Mouse (Mus musculus) ovary, postnatal 36 days (tissue): Measurements from ENCODE around the gene Tmtc3.
"Not testable (repeated sequence)": the region's sequence is repeated elsewhere in the genome, so short reads cannot be mapped to it uniquely, and the experiment has no call there.

Experiments used
- DNase-seq: peaks from one replicate; pipeline ENCODE4 v3.0.0; 2022; ENCODE audit warnings: low spot score, mixed read lengths

Gene Tmtc3

DNA sequence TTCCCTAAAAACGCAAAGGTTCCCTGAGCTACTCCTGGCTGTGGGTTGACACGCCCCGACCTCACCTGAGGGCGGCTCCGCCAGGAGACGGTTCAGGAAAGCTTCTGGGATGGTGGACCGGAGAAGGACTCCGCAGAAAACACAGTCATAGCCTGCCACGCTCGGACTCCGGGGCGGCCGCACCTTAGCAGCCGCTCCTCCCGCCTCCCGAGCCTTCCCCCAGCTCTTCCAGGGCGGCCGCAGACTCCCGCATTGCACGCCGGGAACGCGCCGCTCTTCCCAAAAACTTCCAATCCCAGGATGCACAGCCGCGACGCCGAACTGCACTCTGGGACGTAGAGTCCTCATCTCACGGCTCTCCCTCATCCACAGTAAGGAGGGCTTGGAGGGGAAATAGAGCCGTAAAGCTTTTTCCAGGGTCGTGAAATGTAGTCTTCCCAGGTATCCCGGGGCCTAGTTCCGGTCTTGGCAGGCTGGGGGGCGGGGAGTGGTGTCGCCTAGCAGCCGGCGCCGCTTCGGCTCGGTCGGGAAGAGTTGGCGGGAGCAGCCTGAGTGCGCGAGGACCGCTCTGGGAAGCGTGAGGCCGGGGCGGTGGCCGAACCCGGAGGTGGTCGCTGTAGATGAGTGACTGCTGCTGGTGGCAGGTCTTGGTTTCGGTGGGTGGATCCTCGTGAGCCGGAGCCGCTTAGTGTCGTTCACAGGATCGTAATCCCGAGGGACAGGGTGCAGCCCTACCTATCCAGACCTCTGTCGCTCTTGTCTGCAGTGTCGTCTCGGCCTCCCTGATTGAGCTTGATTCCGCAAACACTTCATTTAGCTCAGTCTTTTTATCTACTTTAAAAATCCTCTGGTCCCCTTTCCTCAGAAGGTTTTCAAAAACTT lies at the start of gene Tmtc3, which contains the start of gene Cep290:
Gene Tmtc3, minus strand, starts transcription at position 254 of the 882 bp plus-strand sequence.
Gene Cep290, plus strand, starts transcription at position 462 of the 882 bp plus-strand sequence.
- DNase-seq: peak; percentile 91

- DNase-seq: no peak
Measured at GRCm38 (mm10) chr10:100524499-100525390, 37.6 kb upstream of the Tmtc3 start.

GRCm38 (mm10) chr10:100522330-100522729 lies 35.2 kb upstream of the Tmtc3 start:
- DNase-seq: no peak

DNA sequence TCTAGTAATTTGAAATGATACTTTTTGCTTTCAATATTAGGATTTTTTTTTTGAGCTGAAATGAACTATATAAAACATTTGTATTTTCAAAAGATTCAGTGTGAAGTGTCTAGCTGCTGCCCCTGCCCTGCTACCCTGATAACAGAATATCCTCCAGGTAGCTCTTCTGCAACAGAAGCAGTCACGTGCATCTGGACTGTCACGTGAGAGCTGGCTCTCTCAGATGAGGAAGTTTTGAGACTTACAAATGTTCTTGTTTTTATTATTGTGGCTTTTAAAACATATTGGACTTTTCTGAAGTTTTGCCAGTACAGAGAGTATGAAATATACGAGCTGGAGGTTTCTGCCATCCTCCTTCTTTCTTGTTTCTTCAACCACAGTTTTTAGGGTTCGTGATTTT lies 34.5 kb upstream of the Tmtc3 start:
- no peak for DNase-seq

DNA sequence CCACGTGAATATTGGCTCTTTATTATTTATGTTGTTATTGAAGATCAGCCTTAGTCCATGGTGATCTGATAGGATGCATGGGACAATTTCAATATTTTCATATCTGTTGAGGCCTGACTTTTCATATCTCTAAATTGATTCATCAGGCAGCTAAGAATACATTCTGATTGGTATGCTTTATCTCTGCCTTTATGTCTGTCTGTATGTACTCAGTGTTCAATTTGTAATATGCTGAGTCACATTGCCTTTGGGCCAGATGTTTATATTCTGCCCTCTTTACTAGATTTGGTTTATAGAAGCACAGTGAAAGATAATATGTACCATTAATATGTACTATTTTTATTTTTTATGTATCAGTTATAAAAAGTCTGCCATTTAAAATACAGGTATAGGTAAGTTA lies 21.0 kb upstream of the Tmtc3 start:
- no peak for DNase-seq

DNA sequence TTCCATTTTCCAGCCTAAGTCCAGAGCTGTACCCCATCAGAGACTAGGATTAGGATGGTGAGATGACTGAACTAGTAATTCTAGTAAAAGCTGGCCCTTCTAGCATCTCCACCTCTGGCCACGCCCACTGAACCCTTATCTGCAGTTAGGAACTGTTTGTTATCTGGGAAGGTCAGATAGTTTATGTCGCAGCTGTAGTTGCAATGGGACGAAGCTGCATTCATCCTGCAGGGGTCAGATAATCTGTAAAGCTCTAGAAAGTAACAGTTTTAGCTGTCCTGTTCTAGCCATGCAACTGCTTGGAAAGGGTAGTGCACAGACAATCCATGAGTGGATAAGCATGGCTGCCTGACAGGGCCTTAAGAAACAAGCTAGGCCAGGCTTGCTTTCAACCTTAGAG lies 11.2 kb upstream of the Tmtc3 start:
- DNase-seq: no peak

DNA sequence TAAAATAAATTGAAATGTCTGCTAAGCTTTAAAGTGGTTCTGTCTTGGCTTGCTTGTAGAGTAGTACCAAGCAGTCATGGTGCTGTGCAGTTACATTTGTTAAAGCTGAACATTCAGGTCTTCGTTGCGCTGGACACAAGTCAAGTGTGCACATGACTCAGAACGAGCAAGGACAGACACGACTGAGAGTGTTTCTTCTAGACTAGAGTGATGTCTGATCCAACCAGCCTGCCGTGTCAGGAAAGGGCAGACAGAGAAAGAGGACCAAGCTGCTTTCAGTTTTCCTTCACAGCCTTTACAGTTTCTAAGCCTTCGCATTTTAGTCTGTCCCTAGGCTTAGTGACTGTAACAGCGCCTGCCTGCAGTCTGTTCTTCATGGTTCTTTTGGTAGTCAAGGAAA lies 4.8 kb upstream of the Tmtc3 start:
- DNase-seq: no peak

DNA sequence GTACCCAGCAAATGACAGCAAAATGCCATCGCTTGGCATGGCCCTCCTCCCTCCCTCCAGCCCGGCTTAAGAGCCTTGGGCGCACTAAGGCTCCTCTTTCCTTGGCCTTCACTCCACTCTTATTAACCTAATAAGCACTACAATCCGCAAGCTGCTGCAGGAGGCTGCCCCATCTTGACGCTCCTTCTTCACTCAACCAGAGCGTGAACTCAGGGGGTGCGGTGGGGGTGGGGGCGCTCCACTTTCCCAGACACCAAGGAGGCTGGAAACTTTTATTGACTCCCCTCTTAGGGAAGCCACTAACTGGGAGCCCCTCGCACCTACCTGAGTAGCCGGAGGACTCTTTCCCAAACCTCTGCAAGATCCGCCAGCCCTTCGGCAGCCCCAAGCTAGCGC lies 451 bp downstream of the Tmtc3 start:
- DNase-seq: no peak

DNA sequence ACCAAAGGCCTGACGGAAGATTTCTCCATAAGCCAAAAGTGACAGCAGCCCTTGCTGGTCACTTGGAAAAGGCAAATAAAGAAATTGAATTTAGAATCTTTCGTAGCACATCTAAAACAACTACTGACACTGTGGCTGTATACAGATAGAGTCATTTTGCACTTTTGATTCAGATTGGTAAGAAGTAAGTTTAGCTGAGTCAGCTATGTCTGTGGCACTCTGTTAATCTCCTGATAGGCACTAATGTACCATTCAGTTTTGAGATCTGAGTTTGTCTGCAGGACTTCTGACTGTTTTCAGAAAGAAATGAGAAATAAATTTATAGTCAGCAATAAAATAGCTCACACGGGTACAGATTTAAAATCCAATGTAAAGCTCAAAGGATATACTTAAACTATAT lies 7.6 kb downstream of the Tmtc3 start:
- DNase-seq: no peak

- no peak for DNase-seq
Measured at GRCm38 (mm10) chr10:100475040-100475439, 12.1 kb downstream of the Tmtc3 start.

DNA sequence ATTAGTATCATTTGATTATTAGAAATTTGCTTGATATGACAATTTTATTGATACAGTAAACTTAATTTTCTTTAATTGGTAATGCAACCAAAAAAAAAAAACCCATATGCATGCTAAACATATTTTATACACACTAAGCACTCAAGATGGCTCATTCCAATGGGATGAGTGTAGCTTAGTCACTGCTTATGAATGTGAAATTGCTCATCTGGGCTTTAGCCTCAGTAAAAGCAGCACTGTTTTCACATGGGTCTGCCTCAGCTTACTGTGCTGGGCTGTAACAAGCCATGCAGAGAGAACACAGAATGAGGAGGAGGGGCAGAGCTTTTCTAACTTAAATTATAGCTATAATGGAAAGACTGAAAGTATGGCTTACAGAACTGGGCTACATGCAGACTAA lies 26.6 kb downstream of the Tmtc3 start:
- no peak for DNase-seq

- no peak for DNase-seq
Measured at GRCm38 (mm10) chr10:100449394-100449793, 37.8 kb downstream of the Tmtc3 start.

GRCm38 (mm10) chr10:100427592-100427991 lies 59.6 kb downstream of the Tmtc3 start:
- no peak for DNase-seq

DNA sequence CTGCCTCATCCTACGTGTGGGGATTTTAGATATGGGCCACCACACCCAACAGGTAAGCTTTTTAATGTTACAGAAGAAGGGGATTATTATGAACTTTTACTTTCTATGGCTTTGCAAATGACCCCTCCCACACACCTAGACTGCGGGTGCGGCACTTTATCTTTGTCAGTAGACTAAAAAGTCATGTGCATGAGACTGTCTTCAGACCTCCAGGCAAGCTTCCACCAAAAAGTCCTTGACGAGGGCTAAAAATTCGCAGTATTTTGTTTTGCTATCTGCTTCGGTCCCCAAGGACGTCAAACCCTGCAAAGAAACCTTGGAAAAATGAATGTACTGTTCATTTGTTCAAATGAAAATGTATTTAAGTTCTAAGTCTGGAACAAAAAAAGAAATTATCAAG lies 71.6 kb downstream of the Tmtc3 start:
- DNase-seq: peak; percentile 13

- not testable (repeated sequence) for DNase-seq
Measured at GRCm38 (mm10) chr10:100402301-100402700, 84.8 kb downstream of the Tmtc3 start.
